Mouse (Mus musculus) stomach, embryonic 16.5 days (tissue): ENCODE results near the gene Cyp2c50. TPM values are rescaled to one million over a fixed set of nuclear protein-coding genes. Genes with fewer than 3 reads are reported as not detected.
"Not testable (repeated sequence)": the region's sequence is repeated elsewhere in the genome, so short reads cannot be mapped to it uniquely, and the experiment has no call there.

ENCODE experiments used
- ATAC-seq: fragments of 200-750 bp; cut with Nextera tagmentation; 2 replicates; pipeline ENCODE4 v1.8.0; 2017; ENCODE audit warnings: moderate number of reproducible peaks, moderate TSS enrichment; ENCODE audit not compliant: insufficient read depth, low FRiP score
- H3K27ac ChIP-seq: fragments of 300-500 bp; sonication (generic); 2 replicates; pipeline ENCODE4 v1.5.1; 2014; ENCODE audit warnings: low read length
- H3K27me3 ChIP-seq: fragments of 300-500 bp; sonication (generic); 2 replicates; pipeline ENCODE4 v1.6.1; 2014; ENCODE audit warnings: low read length, control low read depth, mixed read lengths; ENCODE audit not compliant: control insufficient read depth, insufficient read depth
- H3K36me3 ChIP-seq: fragments of 300-500 bp; sonication (generic); 2 replicates; pipeline ENCODE4 v1.6.1; 2014; ENCODE audit warnings: low read length; ENCODE audit not compliant: control insufficient read depth, insufficient read depth
- H3K4me1 ChIP-seq: fragments of 300-500 bp; sonication (generic); 2 replicates; pipeline ENCODE4 v1.6.1; 2014; ENCODE audit warnings: low read length, control low read depth, mixed read lengths; ENCODE audit not compliant: control insufficient read depth, insufficient read depth
- H3K4me2 ChIP-seq: fragments of 300-500 bp; sonication (generic); 2 replicates; pipeline ENCODE4 v1.6.1; 2014; ENCODE audit warnings: low read depth, low read length, mixed read lengths
- H3K4me3 ChIP-seq: fragments of 300-500 bp; sonication (generic); replicated peaks from 2 replicates; pipeline ENCODE4 v1.5.1; 2014; ENCODE audit warnings: mild to moderate bottlenecking, low read length
- H3K9ac ChIP-seq: fragments of 300-500 bp; sonication (generic); 2 replicates; pipeline ENCODE4 v1.6.1; 2014; ENCODE audit warnings: low read length
- H3K9me3 ChIP-seq: fragments of 300-500 bp; sonication (generic); replicated peaks from 2 replicates; pipeline ENCODE4 v1.6.1; 2016; ENCODE audit warnings: low read length, control low read depth; ENCODE audit not compliant: control insufficient read depth
- WGBS: fragments of 180-500 bp; shearing (Covaris S2); extraction: QIAGEN DNeasy Blood & Tissue Kit; methylation state at CpG from one replicate; pipeline ENCODE4 v1.1.7; 2014; 5-methylcytosine and 5-hydroxymethylcytosine counted together
- polyA plus RNA-seq: library from polyadenylated mRNA; unstranded; fragments of >200 nt; fragmentation: Nextera tagmentation; extraction: Ambion mirVana; gene quantifications from 2 replicates; pipeline ENCODE4 v1.2.1, GENCODE M21; 2015

The Cyp2c50 gene
- not detected in 2 replicates for polyA plus RNA-seq

- WGBS, result 93% methylated on average over 1 of the region's 1 CpGs
- ATAC-seq, H3K9me3 ChIP-seq, H3K36me3 ChIP-seq, H3K4me3 ChIP-seq, H3K4me2 ChIP-seq, H3K27ac ChIP-seq, H3K9ac ChIP-seq, H3K4me1 ChIP-seq, H3K27me3 ChIP-seq: not testable (repeated sequence)
Measured at GRCm38 (mm10) chr19:40089421-40089820, at the start of gene Cyp2c50. Cyp2c50 (plus strand) TSS chr19:40089688.

- H3K4me1 ChIP-seq, result no peaks in the 10 kb centered on the region
- no peak for ATAC-seq
- H3K4me3 ChIP-seq, result no peak within 1 kb of the TSS
- H3K4me2 ChIP-seq, result no peak within 1 kb of the TSS
- no peak within 1 kb of the TSS for H3K9ac ChIP-seq
- H3K27ac ChIP-seq, result no peak within 1 kb of the TSS
- no peaks in the 10 kb centered on the region for H3K27me3 ChIP-seq
- no peaks in the 10 kb centered on the region for H3K9me3 ChIP-seq
- no peaks in the 10 kb centered on the region for H3K36me3 ChIP-seq
Measured at GRCm38 (mm10) chr19:40073701-40074100, 15.8 kb upstream of the Cyp2c50 start, which contains the start of gene Cyp2c54. Cyp2c54 (minus strand) TSS chr19:40073827.

GRCm38 (mm10) chr19:40088381-40088780 is 1.1 kb upstream of the Cyp2c50 start:
- Histone ChIP-seq H3K4me2 (no peak overlapping the region), H3K27me3 (no peaks in the 10 kb centered on the region), H3K36me3 (no peaks in the 10 kb centered on the region), H3K9ac (no peak overlapping the region), H3K4me1 (no peaks in the 10 kb centered on the region), H3K27ac (no peak overlapping the region), H3K9me3 (no peaks in the 10 kb centered on the region), H3K4me3 (no peak overlapping the region)
- ATAC-seq, result no peak
- WGBS, result 87% methylated on average over 1 of the region's 1 CpGs

GRCm38 (mm10) chr19:40091111-40091510 is 1.6 kb downstream of the Cyp2c50 start:
- no peak overlapping the region for H3K4me3 ChIP-seq
- ATAC-seq, result no peak

GRCm38 (mm10) chr19:40119624-40120023 is 30.1 kb downstream of the Cyp2c50 start:
- 81% methylated on average over 13 of the region's 13 CpGs for WGBS
- H3K27me3 ChIP-seq, result not testable (repeated sequence)

More at GRCm38 (mm10) chr19:40091111-40091510, 1.6 kb downstream of the Cyp2c50 start:
- H3K9me3 ChIP-seq, result no peaks in the 10 kb centered on the region
- no peaks in the 10 kb centered on the region for H3K36me3 ChIP-seq
- no peak overlapping the region for H3K9ac ChIP-seq
- no peaks in the 10 kb centered on the region for H3K4me1 ChIP-seq
- H3K4me2 ChIP-seq, result no peak overlapping the region
- no peak overlapping the region for H3K27ac ChIP-seq
- 70% methylated on average over 3 of the region's 3 CpGs for WGBS
- no peaks in the 10 kb centered on the region for H3K27me3 ChIP-seq

GRCm38 (mm10) chr19:40125165-40125564 is 35.7 kb downstream of the Cyp2c50 start:
- not testable (repeated sequence) for H3K27me3 ChIP-seq, H3K36me3 ChIP-seq, H3K4me3 ChIP-seq, H3K4me1 ChIP-seq, H3K27ac ChIP-seq, H3K9me3 ChIP-seq, H3K9ac ChIP-seq, ATAC-seq, H3K4me2 ChIP-seq
- WGBS, result 86% methylated on average over 3 of the region's 3 CpGs

More at GRCm38 (mm10) chr19:40119624-40120023, 30.1 kb downstream of the Cyp2c50 start:
- not testable (repeated sequence) for H3K4me3 ChIP-seq, H3K4me1 ChIP-seq, H3K9ac ChIP-seq, ATAC-seq, H3K9me3 ChIP-seq, H3K4me2 ChIP-seq, H3K27ac ChIP-seq, H3K36me3 ChIP-seq

GRCm38 (mm10) chr19:40126996-40127395 is 37.5 kb downstream of the Cyp2c50 start:
- not testable (repeated sequence) for H3K4me1 ChIP-seq, H3K9me3 ChIP-seq, H3K27ac ChIP-seq, H3K36me3 ChIP-seq, H3K4me3 ChIP-seq, H3K27me3 ChIP-seq, H3K4me2 ChIP-seq, H3K9ac ChIP-seq, ATAC-seq
- 44% methylated on average over 2 of the region's 2 CpGs for WGBS

Other genes with a start within 250 kb of the Cyp2c50 start
- not detected in 2 replicates for gene Cyp2c69, start 202.9 kb upstream of the Cyp2c50 start, polyA plus RNA-seq
- gene Cyp2c37, start 97.3 kb upstream of the Cyp2c50 start, polyA plus RNA-seq, result 0.06 TPM in 1 of 2 replicates, not detected in the other
- not detected in 2 replicates for gene Cyp2c54, start 15.9 kb upstream of the Cyp2c50 start, polyA plus RNA-seq
- 2.7 and 3.2 TPM in 2 replicates for gene Cyp2c70, start 97.6 kb downstream of the Cyp2c50 start, polyA plus RNA-seq
- gene Pdlim1, start 182.2 kb downstream of the Cyp2c50 start, polyA plus RNA-seq, result 243 and 264 TPM in 2 replicates